Mouse (Mus musculus) kidney, adult 9 months (tissue): ENCODE measurements around the gene 4930519G04Rik.
"Not testable (repeated sequence)": the region's sequence is repeated elsewhere in the genome, so short reads cannot be mapped to it uniquely, and the experiment has no call there.

ENCODE experiments used
- DNase-seq: peaks from one replicate; pipeline ENCODE4 v3.0.0; 2022

The 4930519G04Rik gene

DNA sequence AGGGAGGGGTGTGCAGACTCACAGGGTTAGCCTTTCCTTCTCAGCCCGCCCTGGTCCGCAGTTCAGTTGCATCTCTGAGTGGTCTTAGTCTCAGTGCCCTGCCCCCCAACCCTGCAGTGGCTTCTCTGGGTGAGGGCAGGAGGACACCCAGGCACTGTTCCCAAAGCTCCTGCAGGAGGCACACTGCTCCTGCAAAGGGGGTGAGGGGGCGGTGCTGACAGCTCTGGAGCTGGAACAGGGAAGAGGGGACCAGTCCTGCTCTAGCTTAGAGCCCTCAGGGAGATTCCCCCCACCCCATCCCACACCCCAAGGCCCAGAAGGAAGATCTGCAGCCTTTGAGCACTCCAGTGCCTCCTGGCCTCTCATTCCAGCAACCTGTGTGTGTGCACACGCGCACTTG, 10.8 kb upstream of the 4930519G04Rik start:
- DNase-seq = no peak

DNA sequence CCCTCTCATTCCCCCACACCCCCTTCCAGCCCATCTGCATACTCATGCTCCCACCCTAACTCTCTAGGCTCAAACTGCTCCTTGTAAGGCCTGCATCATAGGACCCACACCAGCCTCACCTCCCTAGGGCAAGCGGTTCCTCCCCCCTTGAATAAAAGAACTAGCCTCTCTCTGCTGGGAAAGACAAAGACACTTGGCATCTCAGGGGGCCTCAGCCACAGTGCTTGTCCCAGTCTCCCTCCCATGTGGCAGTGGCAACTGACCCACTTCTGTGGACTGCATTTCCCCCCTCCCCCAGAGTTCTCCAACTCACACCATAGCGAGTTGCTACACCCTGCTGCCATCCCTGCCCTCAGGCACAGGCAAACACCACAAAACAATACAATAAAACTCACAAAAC, 9.1 kb upstream of the 4930519G04Rik start:
- not testable (repeated sequence) for DNase-seq

DNA sequence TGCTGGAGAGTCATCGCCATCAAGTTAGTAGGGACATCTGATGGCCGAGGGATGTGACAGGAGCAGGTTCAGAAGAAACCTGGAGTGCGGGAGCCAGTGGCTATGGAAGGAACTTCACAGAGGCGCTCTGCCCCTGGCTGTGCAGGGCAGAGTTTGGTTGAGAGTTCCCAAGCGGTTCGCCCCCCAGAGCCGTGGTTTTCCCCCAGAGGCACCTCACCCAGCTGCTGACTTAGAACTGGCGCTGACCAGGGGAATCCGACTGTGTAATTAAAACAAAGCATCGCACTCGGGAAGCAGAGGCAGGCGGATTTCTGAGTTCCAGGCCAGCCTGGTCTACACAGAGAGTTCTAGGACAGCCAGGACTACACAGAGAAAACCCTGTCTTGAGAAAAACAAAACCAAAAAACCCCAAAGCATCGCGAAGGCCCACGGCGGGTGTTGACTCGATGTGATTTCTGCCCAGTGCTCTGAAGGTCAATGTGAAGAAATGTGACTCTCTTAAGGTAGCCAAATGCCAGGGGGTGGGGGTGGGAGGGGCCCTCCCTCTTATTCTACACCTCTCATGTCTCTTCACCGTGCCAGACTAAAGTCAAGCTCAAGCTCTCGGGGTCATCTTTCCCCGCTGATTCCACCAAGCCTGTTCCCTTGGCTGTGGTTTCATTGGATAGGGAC, 1.8 kb upstream of the 4930519G04Rik start:
- DNase-seq = no peak

GRCm38 (mm10) chr5:114858582-114858981, 5.1 kb downstream of the 4930519G04Rik start, which contains the start of gene Gm9936:
Gene Gm9936, minus strand, starts transcription at chr5:114858682.
- DNase-seq = no peak

DNA sequence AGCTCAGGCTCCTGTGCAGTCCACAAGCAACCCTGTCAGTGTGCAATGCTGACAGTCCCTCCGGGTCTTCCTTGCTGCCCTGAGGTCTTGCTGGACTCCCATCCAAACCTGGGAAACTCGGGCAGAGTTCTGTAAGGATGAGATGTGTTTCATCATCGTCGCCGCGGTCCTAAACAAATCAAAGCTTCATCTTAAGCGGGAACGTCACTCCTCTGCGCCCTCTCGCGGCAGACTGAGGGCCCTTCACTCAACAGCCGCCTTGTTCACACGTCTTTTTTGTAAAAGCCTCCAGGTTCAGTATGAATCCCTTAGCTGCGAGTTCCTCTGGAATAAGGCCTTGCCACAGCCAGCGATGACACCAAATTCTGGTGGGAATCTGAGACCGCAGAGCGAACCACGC, 5.8 kb downstream of the 4930519G04Rik start:
- DNase-seq = peak; percentile 65

GRCm38 (mm10) chr5:114861730-114862129, 8.3 kb downstream of the 4930519G04Rik start:
- DNase-seq = peak; percentile 63

DNA sequence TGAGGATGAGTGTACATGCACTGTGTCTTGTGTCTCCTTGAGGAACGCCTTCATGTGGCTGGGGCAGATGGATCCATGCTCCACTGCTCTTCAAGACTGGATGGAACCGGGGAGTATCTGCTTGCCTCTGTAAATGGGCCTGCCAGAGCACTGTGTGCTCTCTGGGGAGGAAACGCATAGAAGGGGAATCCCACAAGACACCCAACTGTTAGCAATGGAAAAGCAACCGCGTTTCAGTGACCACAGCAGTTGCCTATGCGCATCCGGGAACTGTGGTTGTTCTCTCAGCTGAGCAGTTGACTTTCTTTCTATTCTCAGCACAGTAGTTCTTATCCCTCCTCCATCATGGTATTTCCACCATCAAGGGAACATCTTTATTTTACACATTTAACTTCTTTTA, 11.3 kb downstream of the 4930519G04Rik start:
- DNase-seq = no peak

- no peak for DNase-seq
These were observed 11.8 kb downstream of the 4930519G04Rik start for GRCm38 (mm10) chr5:114865279-114865678.

- DNase-seq = peak; percentile 30
These were observed 22.4 kb downstream of the 4930519G04Rik start for GRCm38 (mm10) chr5:114875858-114876257.

- DNase-seq = no peak
These were observed 22.9 kb downstream of the 4930519G04Rik start for GRCm38 (mm10) chr5:114876331-114876730.

DNA sequence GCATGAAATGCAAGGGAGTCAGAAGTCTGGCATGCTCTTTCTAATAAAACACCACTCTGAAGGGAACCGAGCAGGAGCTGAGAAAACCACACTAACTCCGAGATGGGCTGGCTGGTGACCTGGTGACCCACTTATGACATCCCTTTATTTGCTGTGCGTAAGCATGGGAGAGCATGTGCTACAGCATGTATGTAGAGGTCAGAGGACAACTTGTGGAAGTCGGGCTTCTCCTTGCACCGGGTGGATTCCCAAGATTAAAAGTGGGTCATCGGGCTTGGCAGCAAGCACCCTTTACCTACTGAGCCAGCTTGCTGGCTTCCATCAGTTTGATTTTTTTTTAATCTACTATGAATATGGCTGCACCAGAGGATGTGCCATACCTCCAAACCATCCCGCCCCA, 24.0 kb downstream of the 4930519G04Rik start:
- DNase-seq = no peak

GRCm38 (mm10) chr5:114879399-114879798, 25.9 kb downstream of the 4930519G04Rik start:
- DNase-seq = no peak

DNA sequence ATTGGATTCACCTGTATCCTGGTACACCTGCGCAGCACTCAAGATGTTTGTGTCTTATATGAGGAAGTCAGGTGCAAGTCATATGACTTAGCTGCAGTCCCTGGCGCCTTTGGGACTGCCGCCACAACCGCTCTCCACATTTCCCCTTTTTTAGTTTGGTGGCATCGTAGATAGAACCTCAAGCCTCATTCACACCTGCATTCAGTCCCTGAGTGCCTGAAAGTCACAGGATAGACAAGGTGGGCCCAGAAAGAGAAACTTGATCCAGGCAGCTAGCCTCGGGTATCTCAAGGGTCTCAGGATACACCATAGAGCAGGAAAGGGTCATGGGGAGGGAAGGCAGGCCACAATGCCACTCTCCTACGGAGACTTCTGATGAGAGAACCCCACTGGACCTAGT, 28.9 kb downstream of the 4930519G04Rik start:
- not testable (repeated sequence) for DNase-seq

GRCm38 (mm10) chr5:114883022-114883421, 29.6 kb downstream of the 4930519G04Rik start:
- DNase-seq = no peak

- peak; percentile 7 for DNase-seq
These were observed 33.3 kb downstream of the 4930519G04Rik start for GRCm38 (mm10) chr5:114886801-114887200.

DNA sequence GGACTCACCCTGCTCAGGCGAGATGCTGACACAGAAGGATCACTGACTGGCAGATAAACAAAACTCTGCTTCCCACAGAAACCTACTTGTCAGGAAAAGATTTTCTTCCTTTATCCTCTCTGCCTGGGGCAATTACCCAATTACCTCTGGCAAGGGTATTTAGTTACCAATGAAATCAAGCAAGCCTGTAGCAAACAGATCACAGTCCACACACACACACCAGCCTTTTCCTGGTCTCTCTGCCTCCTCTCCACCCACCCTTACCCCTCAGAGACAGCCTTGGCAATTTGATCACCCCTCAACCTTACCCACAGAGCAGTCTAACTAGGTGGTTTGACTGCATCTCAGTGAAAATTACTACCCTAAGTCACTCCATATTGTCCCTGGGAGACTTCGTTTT, 35.5 kb downstream of the 4930519G04Rik start:
- no peak for DNase-seq

- DNase-seq = no peak
These were observed 42.1 kb downstream of the 4930519G04Rik start for GRCm38 (mm10) chr5:114895542-114895941.

DNA sequence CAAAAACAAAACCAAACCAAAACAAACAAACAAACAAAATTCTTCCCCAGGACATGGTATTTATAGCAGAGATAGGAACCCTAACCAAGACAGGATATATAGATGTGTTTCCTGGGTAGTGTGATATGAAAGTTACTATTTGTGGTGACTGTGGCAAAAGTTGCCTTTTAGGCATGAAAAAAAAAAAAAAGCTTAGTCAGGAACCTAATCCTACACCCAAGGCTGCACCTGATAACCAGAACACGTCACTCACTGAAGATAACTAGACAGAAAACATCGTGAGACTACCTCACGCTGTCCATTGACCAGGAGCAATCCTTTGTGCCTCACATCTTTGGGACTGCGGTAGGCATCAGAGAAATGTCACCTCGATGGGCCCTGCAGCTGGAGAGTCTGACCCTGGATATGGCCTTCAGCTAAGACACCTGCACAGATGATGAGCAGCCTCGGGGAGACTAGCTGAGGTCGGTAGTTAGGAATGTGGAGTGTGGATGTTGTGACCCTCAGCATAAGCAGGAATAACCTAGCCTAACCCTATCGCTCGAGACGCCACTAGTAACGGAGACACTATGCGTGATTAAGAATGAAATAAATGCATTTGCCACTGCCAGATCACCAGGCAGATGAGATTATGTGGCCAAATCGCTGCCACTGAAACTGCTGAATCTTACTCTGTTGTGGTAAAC, 43.4 kb downstream of the 4930519G04Rik start, which contains the start of gene Oasl2:
Oasl2 (plus strand) TSS at position 249 of the 686 bp plus-strand sequence.
- DNase-seq = no peak

GRCm38 (mm10) chr5:114897374-114897793, 43.9 kb downstream of the 4930519G04Rik start:
- peak; percentile 55 for DNase-seq

- DNase-seq = no peak
These were observed 45.4 kb downstream of the 4930519G04Rik start for GRCm38 (mm10) chr5:114898857-114899256.

DNA sequence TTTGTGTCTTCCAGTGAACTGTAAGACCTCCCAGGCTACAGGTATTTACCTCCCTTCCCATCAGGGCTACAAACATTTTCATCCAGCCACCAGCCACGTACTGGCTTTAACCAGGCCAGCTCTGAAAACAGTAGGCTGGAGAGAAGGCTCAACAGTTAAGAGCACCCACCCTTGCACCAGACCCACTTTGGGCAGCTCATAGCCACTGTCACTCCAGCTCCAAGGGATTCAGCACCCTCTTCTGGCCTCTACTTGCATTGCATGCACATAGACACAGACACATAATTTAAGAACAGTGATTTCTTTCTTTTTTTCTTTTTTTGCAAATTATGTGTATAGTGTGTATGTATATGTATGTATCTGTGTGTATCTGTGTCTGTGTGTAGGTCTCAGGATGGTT, 48.9 kb downstream of the 4930519G04Rik start:
- DNase-seq = peak; percentile 69

GRCm38 (mm10) chr5:114908598-114909305, 55.3 kb downstream of the 4930519G04Rik start:
- no peak for DNase-seq

DNA sequence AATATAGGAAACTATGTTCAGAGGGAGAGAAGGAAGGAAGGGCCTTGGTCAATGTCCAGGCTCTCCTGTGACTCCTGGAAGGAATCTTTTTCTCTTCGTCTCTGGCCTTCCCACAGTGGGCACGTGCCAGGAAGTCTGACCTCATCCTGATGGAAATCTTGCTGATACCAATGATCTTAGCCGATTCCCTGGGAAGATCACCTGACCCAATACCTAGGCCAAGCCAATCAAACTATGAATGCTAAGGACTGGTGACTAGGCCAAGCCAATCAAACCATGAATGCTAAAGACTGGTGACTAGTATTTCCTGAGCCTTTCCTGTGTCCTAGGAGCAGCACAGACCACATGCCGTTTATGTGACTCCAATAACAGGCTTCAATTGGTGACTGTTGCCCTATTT, 60.2 kb downstream of the 4930519G04Rik start:
- peak; percentile 40 for DNase-seq

- no peak for DNase-seq
These were observed 61.4 kb downstream of the 4930519G04Rik start for GRCm38 (mm10) chr5:114914855-114915254.
